Mouse (Mus musculus) kidney, embryonic 14.5 days (tissue): ENCODE results near the gene Sfswap. TPM values are rescaled to one million over a fixed set of nuclear protein-coding genes. Genes with fewer than 3 reads are reported as not detected.
"Not testable (repeated sequence)": the region's sequence is repeated elsewhere in the genome, so short reads cannot be mapped to it uniquely, and the experiment has no call there.

Experiments used
- ATAC-seq: fragments of 200-750 bp; cut with Nextera tagmentation; 2 replicates; pipeline ENCODE4 v1.8.0; 2017; ENCODE audit warnings: moderate number of reproducible peaks, mild to moderate bottlenecking, moderate TSS enrichment, moderate library complexity; ENCODE audit not compliant: low FRiP score, low TSS enrichment
- H3K27ac ChIP-seq: fragments of 300-500 bp; sonication (generic); 2 replicates; pipeline ENCODE4 v1.5.1; 2014; ENCODE audit warnings: low read depth, mild to moderate bottlenecking, low read length, moderate library complexity, mixed read lengths
- H3K27me3 ChIP-seq: fragments of 300-500 bp; sonication (generic); 2 replicates; pipeline ENCODE4 v1.6.1; 2014; ENCODE audit warnings: mild to moderate bottlenecking, low read length; ENCODE audit not compliant: control insufficient read depth, insufficient read depth
- H3K36me3 ChIP-seq: fragments of 300-500 bp; sonication (generic); 2 replicates; pipeline ENCODE4 v1.6.1; 2014; ENCODE audit warnings: low read length, mixed read lengths; ENCODE audit not compliant: control insufficient read depth, insufficient read depth
- H3K4me1 ChIP-seq: fragments of 300-500 bp; sonication (generic); 2 replicates; pipeline ENCODE4 v1.6.1; 2014; ENCODE audit warnings: low read length, mixed read lengths; ENCODE audit not compliant: control insufficient read depth, insufficient read depth
- H3K4me2 ChIP-seq: fragments of 300-500 bp; sonication (generic); replicated peaks from 2 replicates; pipeline ENCODE4 v1.6.1; 2014; ENCODE audit warnings: low read depth, mild to moderate bottlenecking, low read length
- H3K4me3 ChIP-seq: fragments of 300-500 bp; sonication (generic); 2 replicates; pipeline ENCODE4 v1.5.1; 2014; ENCODE audit warnings: mild to moderate bottlenecking, low read length
- H3K9ac ChIP-seq: fragments of 300-500 bp; sonication (generic); 2 replicates; pipeline ENCODE4 v1.6.1; 2014; ENCODE audit warnings: low read depth, mild to moderate bottlenecking, low read length, moderate library complexity
- H3K9me3 ChIP-seq: fragments of 300-500 bp; sonication (generic); 2 replicates; pipeline ENCODE4 v1.6.1; 2016; ENCODE audit warnings: low read length; ENCODE audit not compliant: control insufficient read depth
- WGBS: fragments of 180-500 bp; shearing (Covaris S2); extraction: QIAGEN DNeasy Blood & Tissue Kit; methylation state at CpG from one replicate; pipeline ENCODE4 v1.1.7; 2014; 5-methylcytosine and 5-hydroxymethylcytosine counted together
- polyA plus RNA-seq: library from polyadenylated mRNA; unstranded; fragments of >200 nt; fragmentation: Nextera tagmentation; extraction: Ambion mirVana; gene quantifications from 2 replicates; pipeline ENCODE4 v1.2.1, GENCODE M21; 2014

Sfswap gene
- polyA plus RNA-seq, 1 experiment from 2014 or later = 56.6 TPM

DNA sequence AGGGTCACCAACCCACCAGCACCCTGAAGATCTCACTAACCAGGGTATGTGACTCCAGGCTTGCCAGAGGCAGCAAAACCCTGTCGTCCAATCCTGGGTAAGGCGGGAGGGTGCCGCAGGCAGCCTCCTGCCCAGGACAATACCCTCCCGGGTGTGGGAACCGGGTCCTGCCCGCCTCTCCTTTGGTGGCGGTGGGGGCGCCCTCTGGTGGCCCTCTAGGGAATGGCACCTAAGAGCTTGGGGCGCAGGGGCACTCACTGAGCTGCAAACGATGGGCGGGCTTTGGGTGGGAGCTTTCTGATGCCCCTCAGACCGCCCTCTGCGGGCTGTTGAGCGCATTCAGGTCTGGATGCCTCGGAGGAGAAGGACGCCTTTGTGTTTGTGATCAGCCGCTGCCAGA is 85.0 kb downstream of the Sfswap start:
- Histone ChIP-seq H3K9ac (peak overlapping the region; percentile 18; the same call in 1 of the 2 replicates), H3K27me3 (peaks cover 33% of the 10 kb centered on the region), H3K4me2 (peak overlapping the region; percentile 100), H3K27ac (no peak overlapping the region), H3K36me3 (no peaks in the 10 kb centered on the region), H3K4me1 (peaks cover 13% of the 10 kb centered on the region; the same call in 1 of the 2 replicates), H3K9me3 (no peaks in the 10 kb centered on the region), H3K4me3 (peak overlapping the region; percentile 73)
- ATAC-seq = peak; percentile 58
- under 1% methylated on average over 17 of the region's 17 CpGs for WGBS

DNA sequence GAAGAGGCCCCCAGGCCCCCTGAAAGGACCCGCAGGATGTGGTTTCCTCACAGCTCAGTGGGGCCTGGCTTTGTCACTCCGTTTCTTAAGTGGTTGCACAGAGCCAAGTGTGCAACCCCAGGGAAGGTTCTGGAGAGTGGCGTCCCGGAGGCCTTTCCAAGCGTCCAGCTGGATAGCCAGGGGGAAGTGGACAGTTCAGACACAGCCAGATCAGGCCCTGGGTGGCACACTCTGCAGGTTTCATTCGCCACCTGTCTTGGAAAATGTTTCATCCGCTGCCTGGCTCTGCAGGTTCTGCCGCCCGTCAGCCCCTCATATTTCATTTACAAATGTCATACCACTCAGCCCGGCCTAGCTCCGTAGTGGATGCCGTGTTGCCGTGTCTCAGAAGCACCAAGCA is 85.5 kb downstream of the Sfswap start:
- ATAC-seq = no peak
- Histone ChIP-seq H3K4me2 (peak overlapping the region; percentile 100), H3K9ac (no peak overlapping the region), H3K9me3 (no peaks in the 10 kb centered on the region), H3K27me3 (peaks cover 31% of the 10 kb centered on the region), H3K27ac (no peak overlapping the region), H3K4me3 (0 out of 2 replicates have a peak overlapping the region, but pooled peaks have one; percentile 73), H3K36me3 (no peaks in the 10 kb centered on the region), H3K4me1 (peaks cover 13% of the 10 kb centered on the region; the same call in 1 of the 2 replicates)
- WGBS = 61% methylated on average over 13 of the region's 13 CpGs

DNA sequence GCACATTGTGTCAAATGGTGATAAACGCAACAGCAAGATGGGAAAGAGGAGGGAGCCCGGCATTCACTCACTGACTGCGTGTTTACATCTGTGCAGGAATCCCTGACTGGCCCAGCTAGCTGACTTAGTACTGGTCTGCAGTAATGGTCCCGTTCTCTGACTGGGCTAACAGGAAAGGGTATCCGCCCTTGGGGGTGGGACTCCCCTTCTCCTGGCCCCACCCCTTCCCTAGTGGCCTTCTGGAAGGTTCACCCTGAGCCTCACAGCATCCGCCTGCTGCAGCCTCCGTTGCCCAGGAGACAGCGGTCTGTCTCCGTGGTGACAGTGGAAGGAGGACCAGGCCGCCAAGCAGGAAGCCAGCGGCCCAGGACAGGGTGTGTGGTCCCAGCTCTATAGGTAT is 89.9 kb downstream of the Sfswap start:
- WGBS = 19% methylated on average over 11 of the region's 11 CpGs
- peak; percentile 32; the same call in 1 of the 2 replicates for ATAC-seq
- H3K9ac ChIP-seq = no peak overlapping the region

GRCm38 (mm10) chr5:129594116-129595114 is 93.4 kb downstream of the Sfswap start:
- H3K4me1 ChIP-seq = no peaks in the 10 kb centered on the region
- H3K9me3 ChIP-seq = no peaks in the 10 kb centered on the region
- WGBS = 42% methylated on average over 19 of the region's 19 CpGs
- H3K4me2 ChIP-seq = no peak overlapping the region
- no peak overlapping the region for H3K9ac ChIP-seq
- peak; percentile 56 for ATAC-seq
- no peaks in the 10 kb centered on the region for H3K36me3 ChIP-seq
- no peak overlapping the region for H3K27ac ChIP-seq
- 0 out of 2 replicates have a peak, but pooled peaks cover 3% of the 10 kb centered on the region for H3K27me3 ChIP-seq
- H3K4me3 ChIP-seq = no peak overlapping the region

More for the DNA sequence above, 89.9 kb downstream of the Sfswap start:
- Histone ChIP-seq H3K4me2 (no peak overlapping the region), H3K27me3 (peaks cover 4% of the 10 kb centered on the region; the same call in 1 of the 2 replicates), H3K4me3 (no peak overlapping the region), H3K27ac (no peak overlapping the region), H3K4me1 (peaks cover under 1% of the 10 kb centered on the region; the same call in 1 of the 2 replicates), H3K36me3 (no peaks in the 10 kb centered on the region), H3K9me3 (no peaks in the 10 kb centered on the region)

GRCm38 (mm10) chr5:129602071-129602487 is 101.1 kb downstream of the Sfswap start:
- no peaks in the 10 kb centered on the region for H3K27me3 ChIP-seq
- no peak overlapping the region for H3K4me2 ChIP-seq
- H3K27ac ChIP-seq = no peak overlapping the region
- H3K4me3 ChIP-seq = no peak overlapping the region
- ATAC-seq = no peak
- 31% methylated on average over 16 of the region's 16 CpGs for WGBS
- H3K9me3 ChIP-seq = no peaks in the 10 kb centered on the region
- no peaks in the 10 kb centered on the region for H3K4me1 ChIP-seq
- no peak overlapping the region for H3K9ac ChIP-seq
- H3K36me3 ChIP-seq = no peaks in the 10 kb centered on the region

DNA sequence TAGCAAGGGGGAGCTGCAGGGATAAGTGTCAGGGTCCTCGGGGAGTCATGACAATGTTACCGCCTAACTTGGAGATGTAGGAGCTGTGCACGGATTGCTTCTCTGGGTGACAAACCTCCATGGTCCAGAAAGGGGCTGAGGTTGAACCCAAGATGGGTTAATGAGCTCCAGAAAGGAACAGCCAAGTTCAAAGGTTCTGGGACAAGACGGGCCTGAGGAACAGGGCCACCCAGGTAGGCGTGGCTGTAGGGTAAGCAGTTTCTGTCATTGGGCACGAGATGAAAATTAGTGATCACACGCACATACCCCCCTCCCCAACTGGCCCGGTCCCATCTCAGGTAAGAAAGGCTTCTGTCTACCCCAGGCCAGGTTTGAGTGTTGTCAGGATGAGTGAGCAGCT is 106.5 kb downstream of the Sfswap start:
- Histone ChIP-seq H3K4me2 (no peak overlapping the region), H3K27ac (no peak overlapping the region), H3K36me3 (no peaks in the 10 kb centered on the region), H3K27me3 (no peaks in the 10 kb centered on the region), H3K9ac (no peak overlapping the region), H3K9me3 (no peaks in the 10 kb centered on the region), H3K4me1 (no peaks in the 10 kb centered on the region), H3K4me3 (no peak overlapping the region)
- ATAC-seq = no peak
- WGBS = 79% methylated on average over 8 of the region's 8 CpGs

DNA sequence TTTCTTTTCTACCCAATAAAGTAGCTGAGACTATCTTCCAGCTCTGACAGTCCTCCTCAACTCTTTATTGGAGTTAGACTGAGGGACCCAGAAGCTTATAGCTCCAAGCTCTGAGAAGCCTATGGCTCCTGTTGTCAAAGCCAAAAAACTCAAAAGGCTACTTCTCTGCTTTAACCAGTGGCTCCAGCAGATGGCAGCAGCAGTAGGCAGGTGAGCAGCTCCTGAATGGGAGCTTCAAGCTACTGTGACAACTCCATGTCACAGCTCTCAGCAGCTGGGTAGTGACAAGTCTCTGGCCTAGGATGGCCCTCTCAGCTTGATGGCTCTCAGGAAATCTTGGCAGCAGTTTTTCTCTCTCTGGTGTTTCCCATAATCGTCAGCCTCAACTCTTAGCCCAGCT is 110.0 kb downstream of the Sfswap start:
- H3K27ac ChIP-seq = no peak overlapping the region
- H3K4me3 ChIP-seq = no peak overlapping the region
- H3K36me3 ChIP-seq = no peaks in the 10 kb centered on the region
- no peaks in the 10 kb centered on the region for H3K4me1 ChIP-seq
- no peak overlapping the region for H3K4me2 ChIP-seq
- no peaks in the 10 kb centered on the region for H3K9me3 ChIP-seq
- no peaks in the 10 kb centered on the region for H3K27me3 ChIP-seq
- WGBS = 14% methylated on average over 1 of the region's 1 CpGs
- H3K9ac ChIP-seq = no peak overlapping the region
- ATAC-seq = 0 out of 2 replicates have a peak, but pooled peaks have one; percentile 15

GRCm38 (mm10) chr5:129620600-129620999 is 119.6 kb downstream of the Sfswap start:
- not testable (repeated sequence) for H3K4me1 ChIP-seq, H3K27ac ChIP-seq, H3K27me3 ChIP-seq, H3K9ac ChIP-seq, ATAC-seq, H3K4me3 ChIP-seq, H3K9me3 ChIP-seq, H3K4me2 ChIP-seq, H3K36me3 ChIP-seq
- WGBS = 66% methylated on average over 9 of the region's 9 CpGs
